Mouse (Mus musculus): ENCODE measurements around the gene Fbxw8.

GRCm38 (mm10) chr5:118154839-118155564, at the start of gene Fbxw8:
- TF ChIP-seq EP300 (IDR thresholded peaks at IDR 0.05; ENCODE audit: low read depth), result no peak
- TF ChIP-seq CTCF (IDR thresholded peaks at IDR 0.05; ENCODE audit: low read depth), result no peak

Data from liver, embryonic 14.5 days (tissue).